Mouse (Mus musculus): ENCODE data around the gene Kmt2c. TPM values are rescaled to one million over a fixed set of nuclear protein-coding genes. Genes with fewer than 3 reads are reported as not detected.

Gene Kmt2c
- polyA plus RNA-seq, 1 experiment from 2014 or later, result 16.9 TPM

DNA sequence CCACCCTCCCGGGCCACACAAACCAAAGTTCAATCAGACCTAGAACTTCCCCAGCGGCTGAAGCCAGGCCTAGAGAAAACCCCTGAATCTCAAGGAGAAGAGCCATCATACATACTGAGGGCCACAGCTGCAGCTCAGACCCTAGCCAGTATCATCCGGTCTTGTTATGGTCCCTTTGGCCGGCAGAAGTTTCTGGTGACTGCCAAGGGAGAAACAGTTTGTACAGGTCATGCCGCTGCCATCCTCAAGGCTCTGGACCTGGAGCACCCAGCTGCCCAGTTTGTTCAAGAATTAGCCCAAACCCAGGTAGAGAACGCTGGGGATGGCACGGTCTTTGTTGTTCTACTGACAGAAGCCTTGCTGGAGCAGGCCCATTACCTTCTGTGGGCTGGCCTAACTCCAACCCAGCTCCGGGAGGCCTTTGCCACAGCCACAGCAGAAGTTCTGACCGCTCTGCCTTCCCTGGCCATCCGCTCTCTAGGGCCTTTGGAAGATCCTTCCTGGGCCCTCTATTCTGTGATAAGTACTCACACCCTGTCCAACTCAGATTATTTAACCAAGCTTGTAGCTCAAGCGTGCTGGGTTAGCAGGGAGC, 17.8 kb upstream of the Kmt2c start:
- no peak for ATAC-seq (ENCODE audit: insufficient number of reproducible peaks, insufficient read depth, low FRiP score, low TSS enrichment, low read depth)
- Histone ChIP-seq H3K27ac (no peak overlapping the region), H3K9ac (replicated peaks) (no peak overlapping the region), H3K4me1 (replicated peaks) (no peaks in the 10 kb centered on the region), H3K36me3 (no peaks in the 10 kb centered on the region), H3K27me3 (no peaks in the 10 kb centered on the region), H3K4me3 (replicated peaks) (no peak overlapping the region), H3K9me3 (no peaks in the 10 kb centered on the region), H3K4me2 (no peak overlapping the region)
- WGBS, result 92% methylated on average over 11 of the region's 11 CpGs

DNA sequence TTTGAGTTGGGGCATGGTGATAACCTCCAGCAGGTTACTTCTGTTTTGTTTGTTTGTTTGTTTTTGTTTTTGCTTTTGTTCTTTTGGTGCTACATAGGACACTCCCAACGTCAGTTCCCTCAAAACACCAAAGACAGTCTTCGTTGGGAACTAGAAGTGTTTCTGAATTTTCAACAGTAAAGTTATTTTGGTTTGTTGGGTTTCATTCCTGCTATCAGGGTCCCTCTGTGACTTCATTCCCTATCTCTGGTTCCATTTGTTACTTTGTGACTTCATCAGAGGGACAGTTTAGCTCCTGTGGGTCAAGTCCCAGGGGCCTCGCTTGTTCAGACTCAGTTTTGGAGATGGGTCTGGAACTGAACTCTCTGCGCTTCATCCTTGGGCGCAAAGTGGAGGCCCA, 17.2 kb upstream of the Kmt2c start, which contains the start of gene Cct8l1:
Cct8l1 (plus strand) TSS at position 301 of the 400 bp plus-strand sequence.
- 93% methylated on average over 5 of the region's 5 CpGs for WGBS
- no peak within 1 kb of the TSS for H3K27ac ChIP-seq
- H3K4me2 ChIP-seq, result no peak within 1 kb of the TSS
- no peak for ATAC-seq (ENCODE audit: insufficient number of reproducible peaks, insufficient read depth, low FRiP score, low TSS enrichment, low read depth)
- H3K9me3 ChIP-seq, result no peaks in the 10 kb centered on the region
- H3K4me1 ChIP-seq (replicated peaks), result no peaks in the 10 kb centered on the region
- H3K4me3 ChIP-seq (replicated peaks), result no peak within 1 kb of the TSS
- H3K36me3 ChIP-seq, result no peaks in the 10 kb centered on the region
- H3K27me3 ChIP-seq, result no peaks in the 10 kb centered on the region
- H3K9ac ChIP-seq (replicated peaks), result no peak within 1 kb of the TSS

DNA sequence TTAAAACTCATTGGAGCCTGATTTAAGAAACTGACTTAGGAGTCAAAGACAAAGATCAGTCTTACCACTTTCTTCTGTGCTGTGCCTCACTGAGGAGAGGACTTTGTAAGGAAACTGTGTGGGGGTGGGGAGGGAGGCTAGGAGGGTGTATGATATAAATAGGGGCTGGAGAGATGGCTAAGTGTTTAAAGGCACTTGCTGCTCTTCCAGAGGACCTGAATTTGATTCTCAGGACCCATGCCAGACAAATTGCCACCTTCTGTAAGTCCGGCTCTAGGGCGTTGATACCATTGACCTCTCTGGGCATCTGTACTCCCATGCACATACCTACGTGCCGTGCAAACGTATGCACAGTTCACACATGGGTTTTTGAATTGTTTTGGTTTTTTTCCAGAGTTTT, 7.5 kb upstream of the Kmt2c start:
- H3K27ac ChIP-seq, result no peak overlapping the region
- 86% methylated on average over 5 of the region's 5 CpGs for WGBS
- no peaks in the 10 kb centered on the region for H3K4me1 ChIP-seq (replicated peaks)
- H3K9me3 ChIP-seq, result no peaks in the 10 kb centered on the region
- no peak for ATAC-seq (ENCODE audit: insufficient number of reproducible peaks, insufficient read depth, low FRiP score, low TSS enrichment, low read depth)
- H3K36me3 ChIP-seq, result no peaks in the 10 kb centered on the region
- no peak overlapping the region for H3K9ac ChIP-seq (replicated peaks)
- no peak overlapping the region for H3K4me2 ChIP-seq
- H3K4me3 ChIP-seq (replicated peaks), result no peak overlapping the region
- no peaks in the 10 kb centered on the region; the same call in 1 of the 2 replicates for H3K27me3 ChIP-seq

DNA sequence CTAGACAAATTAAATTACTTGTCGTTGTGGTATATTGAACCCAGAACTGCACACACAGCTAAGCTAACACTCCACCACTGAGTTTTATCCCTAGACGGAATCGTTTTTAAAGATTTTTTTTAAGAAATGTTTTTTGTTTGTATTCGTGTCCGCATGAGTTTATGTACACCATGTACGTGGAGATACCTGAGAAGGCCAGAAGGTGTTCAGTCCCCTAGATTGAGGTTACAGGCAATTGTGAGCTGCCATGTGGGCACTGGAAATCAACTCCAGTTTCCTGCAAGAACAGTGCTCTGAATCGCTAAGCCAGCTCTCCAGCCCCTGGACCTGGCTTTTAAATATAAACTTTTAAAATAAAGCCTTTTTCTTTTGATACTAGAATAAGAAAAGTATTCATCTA, 2.1 kb upstream of the Kmt2c start:
- no peak overlapping the region for H3K9ac ChIP-seq (replicated peaks)
- 64% methylated on average over 7 of the region's 7 CpGs for WGBS
- peak overlapping the region; percentile 68 for H3K4me2 ChIP-seq

DNA sequence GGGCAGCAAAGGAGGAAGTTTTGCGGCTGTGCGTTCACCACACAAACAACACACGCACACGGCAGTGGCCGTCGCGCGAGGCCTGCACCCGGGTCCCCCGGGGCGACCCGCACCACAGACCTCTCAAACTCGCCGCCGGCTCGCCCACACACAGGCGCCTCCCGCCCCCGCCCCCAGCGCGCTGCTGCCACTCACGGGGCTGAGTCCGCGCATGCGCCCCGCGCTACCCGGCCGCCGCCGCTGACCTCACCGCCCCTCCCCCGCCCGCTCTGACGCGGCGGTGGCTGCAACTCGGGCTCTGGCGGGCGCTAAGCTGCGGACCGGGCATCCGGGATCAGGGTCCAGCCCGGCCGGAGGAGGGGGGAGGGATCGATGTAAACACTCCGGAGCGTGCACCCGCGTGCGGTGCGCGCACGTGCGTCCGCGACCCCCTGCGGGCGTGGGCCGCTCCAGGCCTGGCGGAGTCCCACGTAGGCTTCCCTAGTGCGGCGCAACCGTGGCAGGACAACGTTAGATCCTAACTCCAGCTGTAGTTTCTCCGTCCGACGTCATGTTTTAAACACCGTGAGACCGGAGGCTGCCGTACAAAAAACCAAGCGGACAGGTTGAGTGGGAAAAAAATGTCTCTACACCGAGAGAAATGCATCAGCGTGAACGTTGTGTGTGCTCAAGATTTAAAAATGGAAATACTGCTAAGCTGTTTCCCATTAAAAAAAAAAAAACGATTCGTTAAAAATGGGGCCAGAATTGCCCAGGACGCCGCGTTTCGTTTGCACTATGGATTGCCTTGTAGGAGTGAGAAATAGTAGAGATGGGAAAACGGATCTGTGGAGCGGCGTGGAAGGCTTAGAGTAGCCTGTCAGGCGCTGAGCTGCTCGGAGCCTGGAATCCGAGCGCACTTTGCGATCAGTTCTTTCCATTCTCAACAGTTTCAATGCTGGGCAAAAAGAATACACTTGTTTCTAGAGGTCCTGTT, 1.1 kb upstream of the Kmt2c start:
- under 1% methylated on average over 86 of the region's 90 CpGs for WGBS
- peak; percentile 71 for ATAC-seq (ENCODE audit: insufficient number of reproducible peaks, insufficient read depth, low FRiP score, low TSS enrichment, low read depth)
- H3K27me3 ChIP-seq, result no peaks in the 10 kb centered on the region; the same call in 1 of the 2 replicates
- no peaks in the 10 kb centered on the region for H3K9me3 ChIP-seq
- H3K4me2 ChIP-seq, result peak overlapping the region; percentile 68
- peak overlapping the region; percentile 91 for H3K4me3 ChIP-seq (replicated peaks)
- peak overlapping the region; percentile 98 for H3K27ac ChIP-seq
- peak overlapping the region; percentile 72 for H3K9ac ChIP-seq (replicated peaks)
- H3K4me1 ChIP-seq (replicated peaks), result peaks cover 18% of the 10 kb centered on the region
- no peaks in the 10 kb centered on the region for H3K36me3 ChIP-seq

More for the DNA sequence above, 2.1 kb upstream of the Kmt2c start:
- Histone ChIP-seq H3K36me3 (no peaks in the 10 kb centered on the region), H3K9me3 (no peaks in the 10 kb centered on the region), H3K27me3 (no peaks in the 10 kb centered on the region; the same call in 1 of the 2 replicates), H3K27ac (no peak overlapping the region), H3K4me3 (replicated peaks) (no peak overlapping the region), H3K4me1 (replicated peaks) (peaks cover 18% of the 10 kb centered on the region)
- ATAC-seq (ENCODE audit: insufficient number of reproducible peaks, insufficient read depth, low FRiP score, low TSS enrichment, low read depth), result no peak

- Histone ChIP-seq H3K9ac (replicated peaks) (peak overlapping the region; percentile 72), H3K27me3 (no peaks in the 10 kb centered on the region; the same call in 1 of the 2 replicates), H3K4me2 (peak overlapping the region; percentile 68), H3K36me3 (no peaks in the 10 kb centered on the region), H3K9me3 (no peaks in the 10 kb centered on the region), H3K4me1 (replicated peaks) (peaks cover 18% of the 10 kb centered on the region), H3K27ac (peak overlapping the region; percentile 98), H3K4me3 (replicated peaks) (peak overlapping the region; percentile 91)
- ATAC-seq (ENCODE audit: insufficient number of reproducible peaks, insufficient read depth, low FRiP score, low TSS enrichment, low read depth), result peak; percentile 83
- WGBS, result under 1% methylated on average over 31 of the region's 87 CpGs
Observed at GRCm38 (mm10) chr5:25498821-25499422, 339 bp upstream of the Kmt2c start.

GRCm38 (mm10) chr5:25497720-25498345, 750 bp downstream of the Kmt2c start:
- Histone ChIP-seq H3K9me3 (no peaks in the 10 kb centered on the region), H3K27me3 (no peaks in the 10 kb centered on the region; the same call in 1 of the 2 replicates), H3K36me3 (no peaks in the 10 kb centered on the region), H3K9ac (replicated peaks) (peak overlapping the region; percentile 91), H3K27ac (peak overlapping the region; percentile 98), H3K4me3 (replicated peaks) (peak overlapping the region; percentile 91), H3K4me1 (replicated peaks) (peaks cover 18% of the 10 kb centered on the region), H3K4me2 (peak overlapping the region; percentile 75)
- no peak for ATAC-seq (ENCODE audit: insufficient number of reproducible peaks, insufficient read depth, low FRiP score, low TSS enrichment, low read depth)
- under 1% methylated on average over 72 of the region's 78 CpGs for WGBS

DNA sequence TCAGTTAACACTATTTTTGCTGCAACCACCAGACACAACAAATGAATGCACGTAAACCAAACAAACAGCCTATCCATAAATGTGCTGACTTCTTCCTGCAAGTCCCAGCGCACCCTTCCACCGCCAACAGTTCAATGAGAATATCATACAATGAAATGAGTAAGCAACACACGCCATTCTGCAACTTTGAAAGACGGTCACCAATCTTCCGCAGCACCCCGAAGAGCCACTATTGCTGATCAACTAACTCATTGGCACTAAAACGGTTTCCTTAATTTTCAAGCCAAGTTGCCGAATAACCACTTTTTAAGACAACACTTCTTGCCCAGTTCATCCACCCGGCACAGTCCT, 1.2 kb downstream of the Kmt2c start:
- Histone ChIP-seq H3K36me3 (no peaks in the 10 kb centered on the region), H3K27me3 (no peaks in the 10 kb centered on the region; the same call in 1 of the 2 replicates), H3K4me2 (peak overlapping the region; percentile 75), H3K4me1 (replicated peaks) (peaks cover 18% of the 10 kb centered on the region), H3K9ac (replicated peaks) (peak overlapping the region; percentile 91), H3K4me3 (replicated peaks) (peak overlapping the region; percentile 91), H3K9me3 (no peaks in the 10 kb centered on the region), H3K27ac (no peak overlapping the region)
- WGBS, result 2% methylated on average over 10 of the region's 10 CpGs
- no peak for ATAC-seq (ENCODE audit: insufficient number of reproducible peaks, insufficient read depth, low FRiP score, low TSS enrichment, low read depth)

DNA sequence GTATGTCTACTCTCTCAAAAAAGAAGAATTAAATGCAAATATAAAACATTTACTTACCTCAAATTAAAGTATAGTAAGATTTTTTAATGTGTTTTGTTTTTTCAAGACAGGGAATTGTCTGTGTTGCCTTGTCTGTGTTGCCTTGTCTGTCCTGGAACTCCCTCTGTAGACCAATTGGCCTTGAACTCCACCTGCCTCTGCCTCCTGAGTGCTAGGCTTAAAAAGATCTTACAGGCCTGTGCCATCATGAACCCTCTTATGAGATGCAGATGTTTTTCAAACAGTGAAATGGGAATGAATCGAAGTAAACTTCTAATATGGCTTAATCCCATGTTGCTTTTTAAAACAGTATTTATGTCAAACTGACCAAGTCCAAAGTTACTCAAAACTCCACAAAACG, 1.9 kb downstream of the Kmt2c start:
- H3K27me3 ChIP-seq, result no peaks in the 10 kb centered on the region; the same call in 1 of the 2 replicates
- H3K36me3 ChIP-seq, result no peaks in the 10 kb centered on the region
- H3K27ac ChIP-seq, result no peak overlapping the region
- 0 out of 2 replicates have a peak overlapping the region, but pooled peaks have one; percentile 91 for H3K9ac ChIP-seq (replicated peaks)
- H3K4me3 ChIP-seq (replicated peaks), result peak overlapping the region; percentile 91
- no peak for ATAC-seq (ENCODE audit: insufficient number of reproducible peaks, insufficient read depth, low FRiP score, low TSS enrichment, low read depth)
- 28% methylated on average over 2 of the region's 2 CpGs for WGBS
- peaks cover 18% of the 10 kb centered on the region for H3K4me1 ChIP-seq (replicated peaks)
- no peaks in the 10 kb centered on the region for H3K9me3 ChIP-seq
- H3K4me2 ChIP-seq, result peak overlapping the region; percentile 75

DNA sequence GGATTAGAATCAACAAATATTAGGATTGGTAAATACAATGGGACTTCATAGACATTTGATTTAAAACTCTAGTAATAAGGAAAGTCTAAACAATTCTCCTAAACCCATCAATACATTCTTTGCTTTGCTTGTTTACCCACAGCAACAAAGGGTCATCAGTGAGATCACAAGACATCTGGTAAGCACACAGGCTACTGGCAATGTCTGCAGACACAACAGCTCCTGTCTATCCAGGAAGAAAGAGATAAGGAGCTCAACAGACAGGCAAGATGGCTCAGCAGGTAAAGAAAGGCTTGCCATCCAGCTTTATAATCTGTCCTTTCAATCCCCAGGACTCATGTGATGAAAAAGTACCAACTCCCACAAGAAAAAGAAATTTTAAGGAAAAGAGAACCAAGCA, 19.7 kb downstream of the Kmt2c start:
- H3K36me3 ChIP-seq, result no peaks in the 10 kb centered on the region
- H3K9ac ChIP-seq (replicated peaks), result no peak overlapping the region
- no peaks in the 10 kb centered on the region for H3K9me3 ChIP-seq
- H3K27ac ChIP-seq, result no peak overlapping the region
- no peak overlapping the region for H3K4me2 ChIP-seq
- ATAC-seq (ENCODE audit: insufficient number of reproducible peaks, insufficient read depth, low FRiP score, low TSS enrichment, low read depth), result no peak
- H3K4me1 ChIP-seq (replicated peaks), result no peaks in the 10 kb centered on the region
- no peak overlapping the region for H3K4me3 ChIP-seq (replicated peaks)
- H3K27me3 ChIP-seq, result no peaks in the 10 kb centered on the region

DNA sequence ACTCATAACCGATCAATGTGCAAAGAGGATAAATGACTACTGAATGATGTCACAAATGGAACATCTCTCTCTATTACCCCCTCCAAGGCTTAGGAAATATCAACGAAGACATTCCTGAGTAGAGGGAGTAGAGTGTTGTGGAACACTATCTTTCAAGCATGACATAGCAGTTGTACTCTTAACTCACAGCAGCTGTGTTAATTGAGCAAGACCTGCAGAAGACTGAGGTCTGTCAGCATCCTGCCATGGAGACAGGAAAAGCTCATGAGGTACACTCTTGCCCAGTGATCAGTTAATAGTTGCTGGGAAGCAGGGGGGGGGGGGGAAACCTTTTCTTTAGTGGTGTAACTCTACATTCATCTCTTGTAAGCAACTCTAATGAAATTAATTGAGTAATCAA, 22.8 kb downstream of the Kmt2c start:
- WGBS, result 82% methylated on average over 2 of the region's 2 CpGs
- ATAC-seq (ENCODE audit: insufficient number of reproducible peaks, insufficient read depth, low FRiP score, low TSS enrichment, low read depth), result no peak
- Histone ChIP-seq H3K4me1 (replicated peaks) (no peaks in the 10 kb centered on the region), H3K9ac (replicated peaks) (no peak overlapping the region), H3K9me3 (no peaks in the 10 kb centered on the region), H3K36me3 (no peaks in the 10 kb centered on the region), H3K4me2 (no peak overlapping the region), H3K27me3 (no peaks in the 10 kb centered on the region), H3K27ac (no peak overlapping the region), H3K4me3 (replicated peaks) (no peak overlapping the region)

Data from limb, embryonic 12.5 days (tissue).